Comparison of ENCODE assay signal across 27 mouse cellular contexts in genomic region chr19:10078392-10078791, GRCm38 (mm10).
"Had no signal": no experiment of that assay in that cellular context is flagged by ENCODE, and none has a peak within 500 bp of the region (broad histone marks: within the 10 kb centered on the region; RNA-seq: fewer than 3 reads in every experiment).

No protein-coding gene starts in this region.

- DNase-seq: gastrocnemius, adult 2 months; gastrocnemius, postnatal 14 days; gastrocnemius, postnatal 36 days; heart, adult 11 months; heart, adult 2 months; heart, postnatal 14 days; heart, postnatal 36 days; kidney, adult 11 months; kidney, adult 2 months; kidney, adult 9 months; kidney, postnatal 14 days; kidney, postnatal 36 days; layer of hippocampus, adult 9-11 months; layer of hippocampus, postnatal 36 days; liver; liver, embryonic 13.5 days had no signal

- H3K27me3 ChIP-seq: heart, embryonic 13.5 days; heart, embryonic 15.5 days; kidney, embryonic 15.5 days; limb, embryonic 12.5 days; liver, embryonic 13.5 days had no signal

- H3K4me2 ChIP-seq: heart, embryonic 11.5 days; heart, embryonic 13.5 days; heart, embryonic 15.5 days; hindbrain, embryonic 14.5 days; kidney, embryonic 15.5 days; limb, embryonic 12.5 days; liver, embryonic 11.5 days; liver, embryonic 13.5 days had no signal

- H3K4me3 ChIP-seq: gastrocnemius, adult 2 months; heart, adult 2 months; heart, embryonic 13.5 days; heart, embryonic 15.5 days; kidney, embryonic 15.5 days; left cerebral cortex, adult 2 months; limb, embryonic 10.5 days; limb, embryonic 12.5 days; liver, embryonic 13.5 days had no signal

- H3K27ac ChIP-seq: gastrocnemius, adult 2 months; heart, adult 2 months; heart, embryonic 13.5 days; heart, embryonic 15.5 days; hindbrain, embryonic 14.5 days; hindbrain, postnatal 0 days; kidney, embryonic 15.5 days; kidney, postnatal 0 days; left cerebral cortex, adult 2 months; limb, embryonic 10.5 days; limb, embryonic 12.5 days; liver, embryonic 13.5 days had no signal

- H3K9ac ChIP-seq: heart, embryonic 13.5 days; heart, embryonic 15.5 days; hindbrain, embryonic 14.5 days; kidney, embryonic 15.5 days; limb, embryonic 12.5 days; liver, embryonic 13.5 days had no signal

- H3K4me1 ChIP-seq: heart, embryonic 15.5 days; kidney, embryonic 15.5 days; liver, embryonic 13.5 days had no signal

- H3K9me3 ChIP-seq: heart, embryonic 13.5 days; heart, embryonic 15.5 days; kidney, embryonic 15.5 days; limb, embryonic 12.5 days; liver, embryonic 13.5 days had no signal
